Mouse (Mus musculus) heart, postnatal 4 days (tissue): ENCODE results near the gene Erc2. TPM values are rescaled to one million over a fixed set of nuclear protein-coding genes. Genes with fewer than 3 reads are reported as not detected.

ENCODE experiments used
- DNase-seq: peaks from one replicate; pipeline ENCODE4 v3.0.0; 2021
- total RNA-seq, 2 experiments: library from RNA; stranded (reverse); gene quantifications; 2 replicates each; pipeline ENCODE4 v1.2.3; 2021

Gene Erc2
- total RNA-seq, 2 experiments from 2014 or later = 3.8 to 4.0 TPM

GRCm38 (mm10) chr14:27778503-27778902 is 156.3 kb downstream of the Erc2 start:
- DNase-seq = no peak

- DNase-seq = no peak
These were observed 156.9 kb downstream of the Erc2 start for GRCm38 (mm10) chr14:27778982-27779701.

GRCm38 (mm10) chr14:27781221-27781620 is 159.0 kb downstream of the Erc2 start:
- DNase-seq = no peak

- DNase-seq = no peak
These were observed 162.6 kb downstream of the Erc2 start for GRCm38 (mm10) chr14:27784826-27785225.

- no peak for DNase-seq
These were observed 163.3 kb downstream of the Erc2 start for GRCm38 (mm10) chr14:27785562-27785961.

GRCm38 (mm10) chr14:27789066-27789898 is 167.1 kb downstream of the Erc2 start:
- DNase-seq = no peak

- DNase-seq = no peak
These were observed 176.1 kb downstream of the Erc2 start for GRCm38 (mm10) chr14:27798184-27798934.

- DNase-seq = peak; percentile 25
These were observed 178.5 kb downstream of the Erc2 start for GRCm38 (mm10) chr14:27800766-27801165.

GRCm38 (mm10) chr14:27803961-27804360 is 181.7 kb downstream of the Erc2 start:
- peak; percentile 26 for DNase-seq

GRCm38 (mm10) chr14:27805064-27805463 is 182.8 kb downstream of the Erc2 start:
- DNase-seq = no peak

GRCm38 (mm10) chr14:27808080-27808479 is 185.9 kb downstream of the Erc2 start:
- DNase-seq = peak; percentile 64

GRCm38 (mm10) chr14:27808523-27809114 is 186.4 kb downstream of the Erc2 start:
- no peak for DNase-seq

- DNase-seq = no peak
These were observed 188.6 kb downstream of the Erc2 start for GRCm38 (mm10) chr14:27810790-27811189.

- DNase-seq = no peak
These were observed 189.4 kb downstream of the Erc2 start for GRCm38 (mm10) chr14:27811649-27812048.

GRCm38 (mm10) chr14:27815739-27816138 is 193.5 kb downstream of the Erc2 start:
- DNase-seq = no peak

GRCm38 (mm10) chr14:27818986-27819385 is 196.8 kb downstream of the Erc2 start:
- DNase-seq = no peak

GRCm38 (mm10) chr14:27821801-27822200 is 199.6 kb downstream of the Erc2 start:
- peak; percentile 59 for DNase-seq

GRCm38 (mm10) chr14:27822566-27822965 is 200.3 kb downstream of the Erc2 start:
- no peak for DNase-seq

- no peak for DNase-seq
These were observed 200.8 kb downstream of the Erc2 start for GRCm38 (mm10) chr14:27823048-27823447.

- no peak for DNase-seq
These were observed 201.7 kb downstream of the Erc2 start for GRCm38 (mm10) chr14:27823897-27824296.

- DNase-seq = no peak
These were observed 204.6 kb downstream of the Erc2 start for GRCm38 (mm10) chr14:27826829-27827228.

- no peak for DNase-seq
These were observed 205.9 kb downstream of the Erc2 start for GRCm38 (mm10) chr14:27828089-27828488.

- no peak for DNase-seq
These were observed 210.0 kb downstream of the Erc2 start for GRCm38 (mm10) chr14:27832196-27832595.
